8 mouse cellular contexts compared by ENCODE assay signal in the genomic region with DNA sequence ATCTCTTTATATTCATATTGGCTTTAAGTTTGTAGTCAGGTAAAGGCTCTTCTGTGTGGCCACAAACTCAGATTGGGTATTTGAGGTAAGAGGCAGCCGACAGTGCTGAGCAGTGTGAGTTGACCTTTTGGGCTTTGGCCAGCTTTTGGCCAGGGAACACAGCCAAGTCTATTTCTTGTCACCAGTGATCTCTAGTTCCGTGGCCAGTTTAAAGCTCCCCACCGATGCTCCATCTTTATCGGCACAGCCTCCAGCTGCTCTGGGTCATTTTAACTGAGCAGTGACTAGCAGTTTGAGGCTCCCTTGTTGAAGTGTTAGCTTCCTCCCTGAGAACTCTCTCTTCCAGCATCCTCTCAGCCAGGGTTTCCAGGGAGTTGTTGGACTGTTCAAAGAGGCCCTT. TPM values are rescaled to one million over a fixed set of nuclear protein-coding genes. Genes with fewer than 3 reads are reported as not detected.
A peak's percentile ranks its signal among the peaks of the same experiment; 100 is the strongest.
DNase-seq lines count a peak whose midpoint lies in the region; ATAC-seq and TF ChIP-seq lines count a peak whose summit lies in the region.

No protein-coding gene starts in this region.

- TF ChIP-seq CTCF in gastrocnemius, adult 2 months (IDR thresholded peaks at IDR 0.05): no peak

- peak overlapping the region; percentile 78 for H3K27ac ChIP-seq in gastrocnemius, adult 2 months
- H3K27ac ChIP-seq in hindbrain, embryonic 14.5 days: peak overlapping the region; percentile 56; the same call in 1 of the 2 replicates
- peak overlapping the region; percentile 85 for H3K27ac ChIP-seq in limb, embryonic 15.5 days

- no peak for ATAC-seq in hindbrain, embryonic 14.5 days (ENCODE audit: low FRiP score)
- ATAC-seq in limb, embryonic 15.5 days (ENCODE audit: insufficient number of reproducible peaks, low FRiP score, low TSS enrichment, low read depth): no peak

- DNase-seq in heart, adult 11 months: peak; percentile 94
- no peak for DNase-seq in heart, postnatal 25 days (ENCODE audit: low spot score)
- DNase-seq in brain, adult 2 months (ENCODE audit: low read depth, low spot score): peak; percentile 82
- DNase-seq in gastrocnemius, adult 2 months: peak; percentile 87
- no peak for DNase-seq in hindbrain, embryonic 14.5 days (ENCODE audit: low spot score)
- no peak for DNase-seq in frontal cortex, postnatal 14 days (ENCODE audit: low spot score in 2 of 2)
- DNase-seq in layer of hippocampus, adult 8-10 months (ENCODE audit: low spot score in 2 of 2): no peak

- no peaks in the 10 kb centered on the region for H3K27me3 ChIP-seq in hindbrain, embryonic 14.5 days (ENCODE audit: control insufficient read depth, insufficient read depth, low read length)
- no peaks in the 10 kb centered on the region for H3K27me3 ChIP-seq in limb, embryonic 15.5 days

- 59% methylated on average over 4 of the region's 4 CpGs for WGBS in hindbrain, embryonic 14.5 days
- WGBS in limb, embryonic 15.5 days: 33% methylated on average over 4 of the region's 4 CpGs

- no peak overlapping the region for H3K4me2 ChIP-seq in hindbrain, embryonic 14.5 days (replicated peaks)
- H3K4me2 ChIP-seq in limb, embryonic 15.5 days: no peak overlapping the region

- no peaks in the 10 kb centered on the region for H3K9me3 ChIP-seq in hindbrain, embryonic 14.5 days (ENCODE audit: control insufficient read depth, low read length)
- no peaks in the 10 kb centered on the region for H3K9me3 ChIP-seq in limb, embryonic 15.5 days

- intact Hi-C loops in heart, postnatal 25 days (cut with DNase I): loop anchor here (1.0 kb wide), 1 partner anchor 16 kb away; no protein-coding TSS in a partner anchor
- intact Hi-C loops in gastrocnemius, adult 2 months (cut with DNase I): no loop called here

- 0 out of 2 replicates have a peak, but pooled peaks cover 10% of the 10 kb centered on the region for H3K4me1 ChIP-seq in hindbrain, embryonic 14.5 days (replicated peaks; ENCODE audit: control insufficient read depth, insufficient read depth, low read length)
- H3K4me1 ChIP-seq in limb, embryonic 15.5 days: peaks cover 11% of the 10 kb centered on the region

- H3K36me3 ChIP-seq in hindbrain, embryonic 14.5 days (replicated peaks; ENCODE audit: control insufficient read depth, insufficient read depth): no peaks in the 10 kb centered on the region
- 0 out of 2 replicates have a peak, but pooled peaks cover 5% of the 10 kb centered on the region for H3K36me3 ChIP-seq in limb, embryonic 15.5 days

- no peak overlapping the region for H3K9ac ChIP-seq in hindbrain, embryonic 14.5 days
- H3K9ac ChIP-seq in limb, embryonic 15.5 days: no peak overlapping the region

- no peak overlapping the region for H3K4me3 ChIP-seq in gastrocnemius, adult 2 months
- no peak overlapping the region for H3K4me3 ChIP-seq in hindbrain, embryonic 14.5 days (replicated peaks; ENCODE audit: low read length)
- H3K4me3 ChIP-seq in limb, embryonic 15.5 days: no peak overlapping the region

RNA-seq across cellular contexts. Expression of a gene that starts 29.8 kb away (rescaled TPM):
- total RNA-seq in heart, postnatal 25 days (2021): 1 to 10 TPM; 1.7 to 3.0 TPM
- total RNA-seq in gastrocnemius, adult 2 months (2021): 1 to 10 TPM in 1 of 2 experiments, under 1 TPM in 1; 0.84 to 1.3 TPM
- polyA plus RNA-seq in hindbrain, embryonic 14.5 days (2014; fragmentation: Nextera tagmentation; extraction: Ambion mirVana): 1.1 and 1.8 TPM in 2 replicates
- 2.3 TPM in 2 replicates for polyA plus RNA-seq in limb, embryonic 15.5 days (2015; fragmentation: Nextera tagmentation; extraction: Ambion mirVana)
- 1 to 10 TPM; 4.3 to 5.0 (median 4.8) TPM for total RNA-seq in layer of hippocampus, adult 8-10 months (2022)

Comparison
In these comparisons a context has a peak if more than half of its experiments do, and no peak if none do; other contexts are left out.
1. DNase-seq: peak in heart, adult 11 months (single experiment), brain, adult 2 months (single experiment) and gastrocnemius, adult 2 months (single experiment); none in heart, postnatal 25 days (single experiment), hindbrain, embryonic 14.5 days (single experiment), frontal cortex, postnatal 14 days (0 of 2) and layer of hippocampus, adult 8-10 months (0 of 2).
2. Peak in every context shown above with its lines, with median percentiles within 50 percentile points of each other: H3K27ac ChIP-seq.